Mouse (Mus musculus) Patski (cell line): ENCODE measurements around the gene Nr3c2. TPM values are rescaled to one million over a fixed set of nuclear protein-coding genes. Genes with fewer than 3 reads are reported as not detected.

Source experiments
- ATAC-seq: fragments of 100-300 bp; one replicate; pipeline ENCODE4 v1.8.0; 2021
- CTCF ChIA-PET: fragments of 350-600 bp; sonication (Branson Sonifier 250); formaldehyde crosslinking; loops from one replicate; lab custom pipeline; 2022; ENCODE audit warnings: inconsistent platforms; lab: Charles Lee
- POLR2A ChIA-PET: fragments of 350-600 bp; sonication (Branson Sonifier 250); formaldehyde crosslinking; loops from one replicate; lab custom pipeline; 2022; ENCODE audit warnings: antibody characterized with exemption, inconsistent platforms; lab: Charles Lee
- DNase-seq: peaks from one replicate; pipeline ENCODE4 v3.0.0-alpha.2; 2011; ENCODE audit warnings: low read depth, low spot score
- H3K27me3 ChIP-seq: fragments of 371-371 bp; one replicate; pipeline ENCODE4 v1.5.1; 2021
- CTCF ChIP-seq: fragments of 100-300 bp; IDR thresholded peaks from one replicate; pipeline ENCODE4 v1.5.1; 2021
- in situ Hi-C: fragments of 300-500 bp; cut with MboI; formaldehyde crosslinking; loops from 3 replicates; pipeline ENCODE4 v1.11.1; 2018; ENCODE audit warnings: low pct_unique_long_range_greater_than_20kb, mixed read lengths
- polyA plus RNA-seq: library from polyadenylated mRNA; unstranded; gene quantifications from one replicate; pipeline ENCODE4 v1.2.3, GENCODE M21; 2021

Gene Nr3c2
- polyA plus RNA-seq, 1 experiment from 2014 or later: 6.7 TPM

GRCm38 (mm10) chr8:77051399-77052275, 152.4 kb downstream of the Nr3c2 start:
- ChIA-PET POLR2A (no interaction called here), CTCF (interaction anchor here (0.7 to 1.5 kb wide), 3 partner anchors 9 to 168 kb away, joined by 3 to 4 read pairs (median 3); no protein-coding TSS in a partner anchor)
- in situ Hi-C loops: no loop called here
- H3K27me3 ChIP-seq: no peaks in the 10 kb centered on the region
- DNase-seq (no peak), ATAC-seq (peak; percentile 76)
- TF ChIP-seq CTCF: no peak

GRCm38 (mm10) chr8:77055492-77056021, 156.3 kb downstream of the Nr3c2 start:
- POLR2A ChIA-PET: no interaction called here
- no peak for TF ChIP-seq CTCF
- DNase-seq (no peak), ATAC-seq (no peak)
- no peaks in the 10 kb centered on the region for H3K27me3 ChIP-seq
- in situ Hi-C loops: no loop called here
- CTCF ChIA-PET: no interaction called here

GRCm38 (mm10) chr8:77056853-77057252, 157.6 kb downstream of the Nr3c2 start:
- in situ Hi-C loops: no loop called here
- ATAC-seq (no peak), DNase-seq (no peak)
- no peaks in the 10 kb centered on the region for H3K27me3 ChIP-seq
- ChIA-PET POLR2A (no interaction called here), CTCF (no interaction called here)
- no peak for TF ChIP-seq CTCF

- ATAC-seq (no peak), DNase-seq (no peak)
- ChIA-PET CTCF (no interaction called here), POLR2A (no interaction called here)
- in situ Hi-C loops: no loop called here
- no peak for TF ChIP-seq CTCF
- H3K27me3 ChIP-seq: no peaks in the 10 kb centered on the region
Observed at GRCm38 (mm10) chr8:77082687-77083086, 183.4 kb downstream of the Nr3c2 start.

GRCm38 (mm10) chr8:77086036-77086435, 186.8 kb downstream of the Nr3c2 start:
- ATAC-seq: no peak
- in situ Hi-C loops: no loop called here
- no peak for DNase-seq
- ChIA-PET CTCF (no interaction called here), POLR2A (no interaction called here)
- H3K27me3 ChIP-seq: no peaks in the 10 kb centered on the region
- no peak for TF ChIP-seq CTCF

- DNase-seq: no peak
- in situ Hi-C loops: no loop called here
- ChIA-PET POLR2A (no interaction called here), CTCF (no interaction called here)
- no peak for TF ChIP-seq CTCF
- ATAC-seq: no peak
- H3K27me3 ChIP-seq: no peaks in the 10 kb centered on the region
Observed at GRCm38 (mm10) chr8:77096721-77097120, 197.5 kb downstream of the Nr3c2 start.

GRCm38 (mm10) chr8:77098101-77098500, 198.9 kb downstream of the Nr3c2 start:
- TF ChIP-seq CTCF: no peak
- DNase-seq (no peak), ATAC-seq (no peak)
- ChIA-PET CTCF (no interaction called here), POLR2A (no interaction called here)
- H3K27me3 ChIP-seq: no peaks in the 10 kb centered on the region
- in situ Hi-C loops: no loop called here

- ATAC-seq (peak; percentile 49), DNase-seq (no peak)
- POLR2A ChIA-PET: no interaction called here
- no peaks in the 10 kb centered on the region for H3K27me3 ChIP-seq
- in situ Hi-C loops: no loop called here
- CTCF ChIA-PET: interaction anchor here (0.7 to 2.1 kb wide), 6 partner anchors 11 to 48 kb away, joined by 3 to 7 read pairs (median 3); no protein-coding TSS in a partner anchor
- TF ChIP-seq CTCF: no peak
Observed at GRCm38 (mm10) chr8:77100370-77100769, 201.1 kb downstream of the Nr3c2 start.

GRCm38 (mm10) chr8:77102879-77103278, 203.6 kb downstream of the Nr3c2 start:
- no peak for DNase-seq
- CTCF ChIA-PET: interaction anchor here (1.1 kb wide), 1 partner anchor 159 kb away, joined by 3 read pairs; no protein-coding TSS in a partner anchor
- ATAC-seq: no peak
- H3K27me3 ChIP-seq: no peaks in the 10 kb centered on the region
- TF ChIP-seq CTCF: no peak
- in situ Hi-C loops: no loop called here
- POLR2A ChIA-PET: no interaction called here

- ATAC-seq: no peak
- CTCF ChIA-PET: no interaction called here
- in situ Hi-C loops: no loop called here
Observed at GRCm38 (mm10) chr8:77112719-77113118, 213.5 kb downstream of the Nr3c2 start.

GRCm38 (mm10) chr8:77114769-77115168, 215.5 kb downstream of the Nr3c2 start:
- TF ChIP-seq CTCF: no peak
- DNase-seq (no peak), ATAC-seq (no peak)
- in situ Hi-C loops: no loop called here
- no peaks in the 10 kb centered on the region for H3K27me3 ChIP-seq
- ChIA-PET CTCF (no interaction called here), POLR2A (no interaction called here)

More at GRCm38 (mm10) chr8:77112719-77113118, 213.5 kb downstream of the Nr3c2 start:
- no peak for DNase-seq
- no peak for TF ChIP-seq CTCF
- no peaks in the 10 kb centered on the region for H3K27me3 ChIP-seq
- POLR2A ChIA-PET: no interaction called here
